Mouse (Mus musculus): ENCODE results near the gene Ppp2r5d.

- TF ChIP-seq CHD2 (IDR thresholded peaks at IDR 0.05; ENCODE audit: low read depth, low read length) (no peak), ZC3H11A (IDR thresholded peaks at IDR 0.05; ENCODE audit: borderline replicate concordance, low read depth, low read length) (no peak)
Measured at GRCm38 (mm10) chr17:46651292-46651691, 53.6 kb downstream of the Ppp2r5d start.

All from ES-E14 (cell line).